Mouse (Mus musculus): ENCODE measurements around the gene Baiap2. TPM values are rescaled to one million over a fixed set of nuclear protein-coding genes. Genes with fewer than 3 reads are reported as not detected.

Baiap2 gene
- 2.2 TPM for polyA plus RNA-seq (2014; fragmentation: Illumina TruSeq; extraction: RNeasy Lipid Tissue Mini Kit (QIAGEN cat#74804); ENCODE audit: low read depth, low replicate concordance)

DNA sequence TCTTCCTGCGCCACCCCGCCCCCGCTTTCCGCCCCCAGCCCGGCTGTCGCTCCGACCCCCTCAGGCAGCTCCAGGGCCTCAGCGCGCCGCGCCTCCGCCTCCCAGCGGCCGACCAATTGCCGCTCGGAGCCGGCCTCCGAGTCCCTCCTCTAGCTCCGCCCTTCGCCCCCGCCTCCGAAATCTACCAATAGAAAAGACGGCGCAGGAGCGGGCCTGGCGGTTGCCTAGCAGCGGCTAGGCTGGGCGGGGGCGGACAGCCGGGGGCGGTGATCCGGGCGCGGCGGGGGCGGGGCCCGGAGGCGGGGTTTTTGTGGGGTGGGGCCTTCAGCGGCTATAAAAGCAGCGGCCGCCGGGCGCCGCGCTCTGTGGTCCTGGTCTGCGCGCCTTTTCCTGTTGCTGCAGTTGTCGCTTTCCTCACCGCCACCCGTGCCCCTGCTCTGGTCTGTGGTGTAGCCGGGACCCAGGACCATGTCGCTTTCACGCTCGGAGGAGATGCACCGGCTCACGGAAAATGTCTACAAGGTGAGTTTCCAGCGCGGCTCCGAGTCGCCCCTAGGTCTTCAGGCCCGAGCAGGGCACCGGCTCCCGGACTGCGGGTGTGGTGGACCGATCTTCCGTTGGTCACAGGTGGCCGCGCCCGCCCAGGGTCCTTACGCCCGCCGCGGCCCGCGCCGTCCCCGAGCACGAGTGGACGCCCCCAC, at the start of gene Baiap2:
Gene Baiap2, plus strand, starts transcription at position 37 of the 701 bp plus-strand sequence.

DNA sequence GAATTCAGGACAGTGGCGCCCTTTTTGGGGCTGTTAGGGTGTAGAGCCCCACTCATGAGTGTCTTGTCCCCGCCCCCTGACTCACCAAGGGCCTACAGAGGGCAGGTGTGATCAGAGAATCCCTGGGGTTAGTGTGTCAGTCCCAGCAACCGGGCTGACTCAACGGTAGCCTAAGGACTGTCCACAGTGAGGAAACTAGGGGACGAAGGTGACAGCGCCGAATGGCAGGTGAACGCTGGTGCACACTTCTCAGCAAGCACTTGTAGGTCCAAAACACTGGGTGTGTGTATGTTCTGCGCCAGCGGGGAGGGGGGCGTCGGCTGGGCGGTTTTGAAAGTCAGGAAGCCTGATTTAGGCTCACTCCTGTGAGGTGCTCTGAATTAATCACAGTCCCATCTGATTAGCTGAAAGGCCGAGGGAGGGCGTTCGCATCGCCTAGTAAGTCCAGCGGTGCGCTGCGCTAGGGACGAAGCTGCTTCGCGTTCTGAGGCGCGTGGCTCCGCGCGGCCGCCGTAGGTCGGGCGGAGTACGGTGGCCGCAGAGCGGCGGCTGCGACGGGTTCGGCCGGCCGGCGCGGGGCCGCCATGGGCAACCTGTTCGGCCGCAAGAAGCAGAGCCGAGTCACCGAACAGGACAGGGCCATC, 29.1 kb upstream of the Baiap2 start, which contains the start of gene Chmp6:
Gene Chmp6, plus strand, starts transcription at position 151 of the 644 bp plus-strand sequence.

DNA sequence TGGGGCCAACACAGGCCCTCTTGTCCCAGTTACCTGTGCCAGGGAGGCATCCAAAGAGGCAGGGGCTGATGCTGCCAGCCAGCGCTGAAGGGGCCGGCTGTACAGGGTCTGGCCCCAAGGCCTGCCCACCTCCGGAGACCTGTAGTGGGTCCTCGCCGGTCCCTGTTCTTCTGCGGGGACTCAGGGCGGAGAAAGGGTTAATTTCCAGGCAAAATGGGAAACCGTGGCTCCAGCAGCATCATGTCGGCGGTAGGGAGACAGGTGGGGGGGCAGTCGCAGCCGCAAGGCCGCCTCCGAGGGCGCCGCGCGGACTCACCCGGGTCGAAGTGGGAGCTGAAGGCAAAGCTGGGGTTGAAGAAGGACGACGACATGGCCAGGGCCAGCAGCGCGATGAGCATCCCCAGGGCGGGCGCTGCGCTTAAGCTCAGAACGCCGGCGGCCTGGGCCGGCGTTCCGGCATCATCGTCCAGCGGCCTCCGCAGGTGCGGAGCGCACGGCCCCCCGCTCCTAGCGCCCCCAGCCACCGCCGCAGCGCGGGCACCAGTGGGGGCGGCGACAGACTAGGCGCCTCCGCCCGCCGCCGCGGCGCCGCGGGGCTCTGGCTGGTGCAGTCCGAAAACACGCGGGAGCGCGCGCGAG, 104.1 kb downstream of the Baiap2 start, which contains the start of gene Aatk:
Gene Aatk, minus strand, starts transcription at position 615 of the 639 bp plus-strand sequence.

Other genes with a start within 250 kb of the Baiap2 start
- gene Chmp6, start 29.3 kb upstream of the Baiap2 start, polyA plus RNA-seq (2014; fragmentation: Illumina TruSeq; extraction: RNeasy Lipid Tissue Mini Kit (QIAGEN cat#74804); ENCODE audit: low read depth, low replicate concordance) = 1.8 TPM
- gene Aatk, start 104.4 kb downstream of the Baiap2 start, polyA plus RNA-seq (2014; fragmentation: Illumina TruSeq; extraction: RNeasy Lipid Tissue Mini Kit (QIAGEN cat#74804); ENCODE audit: low read depth, low replicate concordance) = 0.25 TPM
- not detected for gene Cep131, start 144.1 kb downstream of the Baiap2 start, polyA plus RNA-seq (2014; fragmentation: Illumina TruSeq; extraction: RNeasy Lipid Tissue Mini Kit (QIAGEN cat#74804); ENCODE audit: low read depth, low replicate concordance)
- gene Tepsin, start 156.0 kb downstream of the Baiap2 start, polyA plus RNA-seq (2014; fragmentation: Illumina TruSeq; extraction: RNeasy Lipid Tissue Mini Kit (QIAGEN cat#74804); ENCODE audit: low read depth, low replicate concordance) = 2.3 TPM
- 2.2 TPM for gene Ndufaf8, start 156.2 kb downstream of the Baiap2 start, polyA plus RNA-seq (2014; fragmentation: Illumina TruSeq; extraction: RNeasy Lipid Tissue Mini Kit (QIAGEN cat#74804); ENCODE audit: low read depth, low replicate concordance)
- gene Slc38a10, start 208.6 kb downstream of the Baiap2 start, polyA plus RNA-seq (2014; fragmentation: Illumina TruSeq; extraction: RNeasy Lipid Tissue Mini Kit (QIAGEN cat#74804); ENCODE audit: low read depth, low replicate concordance) = 2.1 TPM